Mouse (Mus musculus): ENCODE results near the gene Npy1r.

DNA sequence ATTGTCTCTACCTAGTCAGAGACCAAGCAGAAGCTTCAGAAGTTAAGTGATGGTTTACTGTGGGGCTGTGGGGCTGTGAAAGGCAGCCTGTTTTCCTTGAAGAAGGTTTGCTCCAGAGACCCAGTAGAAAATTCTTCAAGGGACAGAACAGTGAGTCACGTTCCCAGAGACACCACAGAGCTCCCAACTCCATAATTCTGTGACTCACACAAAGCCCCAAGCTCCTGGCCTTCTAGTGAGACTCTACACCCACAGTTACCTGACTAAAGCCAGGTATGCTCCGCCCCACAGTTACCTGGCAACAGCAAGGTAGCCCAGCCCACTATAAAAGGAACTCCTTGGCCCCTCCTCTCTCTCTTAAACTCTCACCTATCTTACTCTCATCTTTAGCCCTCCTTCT, 54.6 kb downstream of the Npy1r start:
- TF ChIP-seq POLR2A (IDR thresholded peaks at IDR 0.05; ENCODE audit: low read depth, low read length) (no peak), CTCF (IDR thresholded peaks at IDR 0.05; ENCODE audit: borderline replicate concordance, insufficient read depth, low read length) (no peak)
